ENCODE assay signal across 8 mouse cellular contexts in genomic region chr13:37513206-37513904, GRCm38 (mm10).
DNase-seq lines count a peak whose midpoint lies in the region; ATAC-seq and TF ChIP-seq lines count a peak whose summit lies in the region.

No protein-coding gene starts in this region.

- no peak for TF ChIP-seq CTCF in layer of hippocampus, adult 2 months (conservative IDR thresholded peaks at IDR 0.05)

- peak overlapping the region; percentile 87 for H3K27ac ChIP-seq in layer of hippocampus, adult 2 months
- peak overlapping the region; percentile 87 for H3K27ac ChIP-seq in forebrain, embryonic 10.5 days
- H3K27ac ChIP-seq in intestine, embryonic 15.5 days = peak overlapping the region; percentile 82
- H3K27ac ChIP-seq in neural tube, embryonic 12.5 days = peak overlapping the region; percentile 37; the same call in 1 of the 2 replicates

- peak overlapping the region; percentile 32; the same call in 1 of the 2 replicates for H3K9ac ChIP-seq in intestine, embryonic 15.5 days
- no peak overlapping the region for H3K9ac ChIP-seq in neural tube, embryonic 12.5 days

- peaks cover 55% of the 10 kb centered on the region for H3K4me1 ChIP-seq in forebrain, embryonic 10.5 days
- H3K4me1 ChIP-seq in intestine, embryonic 15.5 days (replicated peaks) = peaks cover 38% of the 10 kb centered on the region
- peaks cover 20% of the 10 kb centered on the region for H3K4me1 ChIP-seq in neural tube, embryonic 12.5 days

- H3K9me3 ChIP-seq in forebrain, embryonic 10.5 days = no peaks in the 10 kb centered on the region
- no peaks in the 10 kb centered on the region for H3K9me3 ChIP-seq in intestine, embryonic 15.5 days
- H3K9me3 ChIP-seq in neural tube, embryonic 12.5 days = no peaks in the 10 kb centered on the region

- ATAC-seq in intestine, embryonic 15.5 days = no peak
- ATAC-seq in neural tube, embryonic 12.5 days (ENCODE audit: low FRiP score, low read depth) = peak; percentile 4; the same call in 1 of the 2 replicates
- ATAC-seq in CD4-positive, CD25-positive, alpha-beta regulatory T cell, adult 4 months = no peak

- WGBS in forebrain, embryonic 10.5 days = 40% methylated on average over 2 of the region's 2 CpGs
- 20% methylated on average over 2 of the region's 2 CpGs for WGBS in intestine, embryonic 15.5 days
- 34% methylated on average over 2 of the region's 2 CpGs for WGBS in neural tube, embryonic 12.5 days

- peaks cover 24% of the 10 kb centered on the region for H3K27me3 ChIP-seq in forebrain, embryonic 10.5 days (ENCODE audit: poor library complexity, severe bottlenecking)
- no peaks in the 10 kb centered on the region for H3K27me3 ChIP-seq in intestine, embryonic 15.5 days (replicated peaks)
- no peaks in the 10 kb centered on the region for H3K27me3 ChIP-seq in neural tube, embryonic 12.5 days (replicated peaks)

- no peaks in the 10 kb centered on the region for H3K36me3 ChIP-seq in forebrain, embryonic 10.5 days (replicated peaks)
- H3K36me3 ChIP-seq in intestine, embryonic 15.5 days = no peaks in the 10 kb centered on the region
- no peaks in the 10 kb centered on the region for H3K36me3 ChIP-seq in neural tube, embryonic 12.5 days

- no peak overlapping the region for H3K4me3 ChIP-seq in layer of hippocampus, adult 2 months
- peak overlapping the region; percentile 36; the same call in 1 of the 2 replicates for H3K4me3 ChIP-seq in forebrain, embryonic 10.5 days
- H3K4me3 ChIP-seq in intestine, embryonic 15.5 days (replicated peaks) = no peak overlapping the region
- H3K4me3 ChIP-seq in neural tube, embryonic 12.5 days = no peak overlapping the region

- peak overlapping the region; percentile 51; the same call in 1 of the 2 replicates for H3K4me2 ChIP-seq in intestine, embryonic 15.5 days (replicated peaks)
- peak overlapping the region; percentile 56 for H3K4me2 ChIP-seq in neural tube, embryonic 12.5 days (replicated peaks)

- no peak for DNase-seq in layer of hippocampus, adult 2 months (ENCODE audit: low spot score in 2 of 2)
- DNase-seq in layer of hippocampus, postnatal 36 days = no peak
- no peak for DNase-seq in forebrain, embryonic 10.5 days (ENCODE audit: extremely low spot score, low spot score)
- DNase-seq in frontal cortex, adult 2 months (ENCODE audit: extremely low spot score in 1 of 2, low spot score in 1 of 2) = no peak
- DNase-seq in right cerebral cortex, postnatal 10 days (ENCODE audit: low spot score in 2 of 2) = no peak

Comparison
In these comparisons a context has a peak if more than half of its experiments do, and no peak if none do; other contexts are left out.
1. H3K27ac ChIP-seq: peak in every context shown above with its lines; median percentile 87 in layer of hippocampus, adult 2 months; 87 in forebrain, embryonic 10.5 days; 82 in intestine, embryonic 15.5 days; 37 in neural tube, embryonic 12.5 days.